Mouse (Mus musculus): Measurements from ENCODE around the gene Mtmr11. TPM values are rescaled to one million over a fixed set of nuclear protein-coding genes. Genes with fewer than 3 reads are reported as not detected.
"Not testable (repeated sequence)": the region's sequence is repeated elsewhere in the genome, so short reads cannot be mapped to it uniquely, and the experiment has no call there.

Gene Mtmr11
- total and polyA plus RNA-seq, 3 experiments: 0.81 to 2.5 (median 0.83) TPM

DNA sequence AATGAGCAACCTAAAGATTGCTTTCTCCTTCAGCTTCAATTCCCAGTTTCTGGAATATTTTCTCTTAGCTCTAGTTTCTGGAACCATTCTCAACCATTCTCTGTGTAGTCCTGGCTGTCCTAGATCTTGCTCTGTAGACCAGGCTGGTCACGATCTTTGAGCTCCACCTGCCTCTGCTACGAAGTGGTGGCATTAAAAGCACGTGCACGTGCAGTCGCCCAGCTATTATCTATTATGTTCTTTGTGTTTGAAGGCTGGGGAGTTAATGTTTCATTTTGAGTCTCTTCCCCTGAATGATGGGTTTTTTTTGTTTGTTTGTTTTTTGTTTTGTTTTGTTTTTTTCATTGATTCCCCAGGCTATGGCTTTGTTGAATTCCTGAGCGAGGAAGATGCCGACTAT lies 11.4 kb downstream of the Mtmr11 start:
- peak overlapping the region; percentile 94 for H3K9ac ChIP-seq (ENCODE audit: insufficient read depth, low read depth)
- peaks cover 40 to 63% of the 10 kb centered on the region in 2 experiments for H3K36me3 ChIP-seq (replicated peaks in 1 of 2; ENCODE audit: control insufficient read depth in 1 of 2, insufficient read depth in 1 of 2, low read length in 1 of 2)
- peak overlapping the region; percentile 79; the same call in 1 of the 2 replicates for H3K4me2 ChIP-seq (ENCODE audit: insufficient read depth, low read depth, poor library complexity, severe bottlenecking)
- no peak for DNase-seq (ENCODE audit: extremely low read depth)
- in situ Hi-C loops (cut with MboI; ENCODE audit: low pct_ligation_motif_present, low pct_unique_long_range_greater_than_20kb, low sequenced_read_pairs): no loop called here
- H3K27ac ChIP-seq (ENCODE audit: insufficient read depth, low read depth): no peak overlapping the region
- TF ChIP-seq ZMIZ1 (IDR thresholded peaks at IDR 0.05; ENCODE audit: low read depth, low read length) (no peak), NELFE (IDR thresholded peaks at IDR 0.05; ENCODE audit: low read depth, low read length) (no peak), JUN (IDR thresholded peaks at IDR 0.05; ENCODE audit: insufficient read depth, low read depth, low read length) (no peak), EP300 (IDR thresholded peaks at IDR 0.05; ENCODE audit: low read length) (no peak), TCF12 (IDR thresholded peaks at IDR 0.05; ENCODE audit: low read depth, low read length) (no peak), ZC3H11A (IDR thresholded peaks at IDR 0.05; ENCODE audit: low read depth, low read length) (no peak), GABPA (IDR thresholded peaks at IDR 0.05; ENCODE audit: insufficient replicate concordance, low read depth, low read length) (no peak), ZNF384 (IDR thresholded peaks at IDR 0.05; ENCODE audit: low read depth, low read length) (no peak), IRF4 (IDR thresholded peaks at IDR 0.05; ENCODE audit: low read depth, low read length) (no peak), NRF1 (IDR thresholded peaks at IDR 0.05; ENCODE audit: low read depth, low read length) (no peak), PAX5 (IDR thresholded peaks at IDR 0.05; ENCODE audit: low read length) (no peak), MAZ (IDR thresholded peaks at IDR 0.05; ENCODE audit: low read depth, low read length) (no peak), BHLHE40 (IDR thresholded peaks at IDR 0.05; ENCODE audit: low read depth, low read length) (peak; percentile 75), MAX (IDR thresholded peaks at IDR 0.05; ENCODE audit: low read length) (peak; percentile 69), POLR2A (IDR thresholded peaks at IDR 0.05; ENCODE audit: low read depth, low read length) (no peak), MXI1 (IDR thresholded peaks at IDR 0.05; ENCODE audit: low read depth, low read length) (peak; percentile 44; the same call in 1 of the 2 replicates), MEF2A (IDR thresholded peaks at IDR 0.05; ENCODE audit: borderline replicate concordance, low read depth, low read length) (no peak), USF2 (conservative IDR thresholded peaks at IDR 0.05; ENCODE audit: low read depth, low read length) (no peak), KAT2A (IDR thresholded peaks at IDR 0.05; ENCODE audit: insufficient replicate concordance, low read length) (no peak), TBP (conservative IDR thresholded peaks at IDR 0.05; ENCODE audit: low read depth, low read length) (no peak), JUND (conservative IDR thresholded peaks at IDR 0.05; ENCODE audit: low read depth, low read length) (no peak), MYC (IDR thresholded peaks at IDR 0.05; ENCODE audit: low read depth, low read length) (peak; percentile 55; the same call in 1 of the 2 replicates), MAFK (IDR thresholded peaks at IDR 0.05; ENCODE audit: insufficient replicate concordance, low read length) (no peak), SIN3A (IDR thresholded peaks at IDR 0.05; ENCODE audit: low read length) (no peak), USF1 (IDR thresholded peaks at IDR 0.05; ENCODE audit: low read depth, low read length) (no peak), SMC3 (IDR thresholded peaks at IDR 0.05; ENCODE audit: low read depth, low read length) (no peak), HCFC1 (IDR thresholded peaks at IDR 0.05; ENCODE audit: low read depth, low read length) (no peak), UBTF (IDR thresholded peaks at IDR 0.05; ENCODE audit: low read depth, low read length) (no peak), CHD1 (IDR thresholded peaks at IDR 0.05; ENCODE audit: low read depth, low read length) (no peak), RCOR1 (conservative IDR thresholded peaks at IDR 0.05; ENCODE audit: low read depth, low read length) (no peak), ETS1 (conservative IDR thresholded peaks at IDR 0.05; ENCODE audit: low read depth, low read length) (no peak)
- H3K79me2 ChIP-seq (replicated peaks; ENCODE audit: control insufficient read depth, extremely low read depth, insufficient read depth, poor library complexity, severe bottlenecking): peaks cover 37% of the 10 kb centered on the region
- no peaks in the 10 kb centered on the region for H3K9me3 ChIP-seq (replicated peaks; ENCODE audit: low read length)
- no peaks in the 10 kb centered on the region for H3K27me3 ChIP-seq (replicated peaks)
- H3K4me1 ChIP-seq (ENCODE audit: control insufficient read depth in 1 of 2, insufficient read depth in 2 of 2): peaks cover 8 to 47% of the 10 kb centered on the region in 2 experiments
- H3K4me3 ChIP-seq (replicated peaks in 1 of 3; ENCODE audit: low read depth in 2 of 3, low read length in 2 of 3, poor library complexity in 1 of 3): peak overlapping the region; percentile 65 to 99 (median 96)
- dilution Hi-C loops (cut with MboI; ENCODE audit: extremely low pct_ligation_motif_present, extremely low pct_unique_long_range_greater_than_20kb, low sequenced_read_pairs): no loop called here

DNA sequence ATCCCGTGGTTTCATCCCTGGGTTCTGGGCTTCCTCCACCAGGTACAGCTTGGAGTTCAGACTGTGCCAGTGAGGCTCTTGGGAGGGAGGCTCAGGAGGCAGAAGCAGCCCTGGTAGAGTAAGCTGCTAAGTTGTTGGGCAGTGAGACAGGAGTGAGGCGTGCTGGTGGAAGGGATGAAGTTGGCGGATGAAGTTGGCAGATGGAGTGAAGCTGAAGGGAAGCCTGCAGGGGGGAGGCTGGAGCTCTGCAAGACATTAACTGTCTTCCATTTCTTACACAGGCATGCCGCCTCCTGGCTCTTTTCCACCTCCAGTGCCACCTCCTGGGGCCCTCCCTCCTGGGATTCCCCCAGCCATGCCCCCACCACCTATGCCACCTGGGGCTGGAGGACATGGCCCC lies 12.2 kb downstream of the Mtmr11 start:
- H3K27me3 ChIP-seq (replicated peaks); H3K27ac ChIP-seq (ENCODE audit: insufficient read depth, low read depth); H3K9me3 ChIP-seq (replicated peaks; ENCODE audit: low read length); DNase-seq (ENCODE audit: extremely low read depth); dilution Hi-C loops (cut with MboI; ENCODE audit: extremely low pct_ligation_motif_present, extremely low pct_unique_long_range_greater_than_20kb, low sequenced_read_pairs); in situ Hi-C loops (cut with MboI; ENCODE audit: low pct_ligation_motif_present, low pct_unique_long_range_greater_than_20kb, low sequenced_read_pairs); H3K9ac ChIP-seq (ENCODE audit: insufficient read depth, low read depth): not testable (repeated sequence)
- Histone ChIP-seq H3K4me1 (ENCODE audit: control insufficient read depth in 1 of 2, insufficient read depth in 2 of 2) (peaks cover 8 to 43% of the 10 kb centered on the region in 2 experiments), H3K36me3 (replicated peaks in 1 of 2; ENCODE audit: control insufficient read depth in 1 of 2, insufficient read depth in 1 of 2, low read length in 1 of 2) (peaks cover 43 to 63% of the 10 kb centered on the region in 2 experiments), H3K4me3 (replicated peaks in 1 of 3; ENCODE audit: low read depth in 2 of 3, low read length in 2 of 3, poor library complexity in 1 of 3) (peak overlapping the region in 1 of 3 experiments; percentile 43), H3K79me2 (replicated peaks; ENCODE audit: control insufficient read depth, extremely low read depth, insufficient read depth, poor library complexity, severe bottlenecking) (peaks cover 37% of the 10 kb centered on the region), H3K4me2 (ENCODE audit: insufficient read depth, low read depth, poor library complexity, severe bottlenecking) (0 out of 2 replicates have a peak overlapping the region, but pooled peaks have one; percentile 52)

Measured in CH12.LX (cell line).